Mouse (Mus musculus) forebrain, embryonic 10.5 days (tissue): ENCODE data around the gene Napsa. TPM values are rescaled to one million over a fixed set of nuclear protein-coding genes. Genes with fewer than 3 reads are reported as not detected.

Experiments used
- DNase-seq: peaks from one replicate; pipeline ENCODE4 v3.0.0-alpha.2; 2017; ENCODE audit warnings: low spot score; ENCODE audit errors: extremely low spot score
- H3K27ac ChIP-seq: fragments of 300-500 bp; sonication (generic); 2 replicates; pipeline ENCODE4 v1.5.1; 2016; ENCODE audit warnings: mild to moderate bottlenecking
- H3K27me3 ChIP-seq: fragments of 300-500 bp; sonication (generic); 2 replicates; pipeline ENCODE4 v1.6.1; 2016; ENCODE audit warnings: mild to moderate bottlenecking; ENCODE audit not compliant: poor library complexity, severe bottlenecking
- H3K36me3 ChIP-seq: fragments of 300-500 bp; sonication (generic); replicated peaks from 2 replicates; pipeline ENCODE4 v1.6.1; 2016; ENCODE audit warnings: mild to moderate bottlenecking, moderate library complexity
- H3K4me1 ChIP-seq: fragments of 300-500 bp; sonication (generic); 2 replicates; pipeline ENCODE4 v1.6.1; 2016
- H3K4me3 ChIP-seq: fragments of 300-500 bp; sonication (generic); 2 replicates; pipeline ENCODE4 v1.5.1; 2016; ENCODE audit warnings: mild to moderate bottlenecking, moderate library complexity
- H3K9me3 ChIP-seq: fragments of 300-500 bp; sonication (generic); 2 replicates; pipeline ENCODE4 v1.6.1; 2016; ENCODE audit warnings: mild to moderate bottlenecking, moderate library complexity
- WGBS: fragments of 180-500 bp; shearing (Covaris S2); methylation state at CpG from one replicate; pipeline ENCODE4 v1.1.7; 2016; 5-methylcytosine and 5-hydroxymethylcytosine counted together
- polyA plus RNA-seq: library from polyadenylated mRNA; unstranded; fragments of >200 nt; fragmentation: Nextera tagmentation; extraction: Ambion mirVana; gene quantifications from 2 replicates; pipeline ENCODE4 v1.2.1, GENCODE M21; 2016

The Napsa gene
- polyA plus RNA-seq, 1 experiment from 2014 or later = 0.29 TPM

- 52% methylated on average over 8 of the region's 8 CpGs for WGBS
- Histone ChIP-seq H3K9me3 (no peaks in the 10 kb centered on the region), H3K27me3 (0 out of 2 replicates have a peak, but pooled peaks cover 4% of the 10 kb centered on the region), H3K4me3 (no peak overlapping the region), H3K4me1 (no peaks in the 10 kb centered on the region), H3K27ac (no peak overlapping the region), H3K36me3 (no peaks in the 10 kb centered on the region)
- DNase-seq = no peak
Observed at GRCm38 (mm10) chr7:44563284-44563683, 8.9 kb upstream of the Napsa start.

GRCm38 (mm10) chr7:44564486-44564885, 7.7 kb upstream of the Napsa start:
- no peak for DNase-seq
- Histone ChIP-seq H3K9me3 (no peaks in the 10 kb centered on the region), H3K27ac (no peak overlapping the region), H3K36me3 (no peaks in the 10 kb centered on the region), H3K4me3 (no peak overlapping the region), H3K4me1 (no peaks in the 10 kb centered on the region), H3K27me3 (0 out of 2 replicates have a peak, but pooled peaks cover 4% of the 10 kb centered on the region)
- WGBS = 87% methylated on average over 10 of the region's 10 CpGs

GRCm38 (mm10) chr7:44565414-44565813, 6.8 kb upstream of the Napsa start:
- WGBS = 81% methylated on average over 6 of the region's 6 CpGs
- Histone ChIP-seq H3K4me1 (no peaks in the 10 kb centered on the region), H3K27me3 (0 out of 2 replicates have a peak, but pooled peaks cover 4% of the 10 kb centered on the region), H3K36me3 (no peaks in the 10 kb centered on the region), H3K9me3 (no peaks in the 10 kb centered on the region), H3K27ac (no peak overlapping the region), H3K4me3 (no peak overlapping the region)
- DNase-seq = no peak

- WGBS = 81% methylated on average over 9 of the region's 9 CpGs
Observed at GRCm38 (mm10) chr7:44568803-44569202, 3.4 kb upstream of the Napsa start.

GRCm38 (mm10) chr7:44570989-44571388, 1.2 kb upstream of the Napsa start:
- no peak overlapping the region for H3K4me3 ChIP-seq
- DNase-seq = no peak
- H3K9me3 ChIP-seq = no peaks in the 10 kb centered on the region
- H3K36me3 ChIP-seq = no peaks in the 10 kb centered on the region
- H3K27ac ChIP-seq = no peak overlapping the region
- 86% methylated on average over 6 of the region's 6 CpGs for WGBS
- H3K4me1 ChIP-seq = peaks cover 15% of the 10 kb centered on the region
- H3K27me3 ChIP-seq = peaks cover 25% of the 10 kb centered on the region; the same call in 1 of the 2 replicates

More at GRCm38 (mm10) chr7:44568803-44569202, 3.4 kb upstream of the Napsa start:
- no peak overlapping the region for H3K4me3 ChIP-seq
- H3K27ac ChIP-seq = no peak overlapping the region
- no peak for DNase-seq
- H3K4me1 ChIP-seq = peaks cover 15% of the 10 kb centered on the region
- no peaks in the 10 kb centered on the region for H3K9me3 ChIP-seq
- H3K36me3 ChIP-seq = no peaks in the 10 kb centered on the region
- peaks cover 23% of the 10 kb centered on the region; the same call in 1 of the 2 replicates for H3K27me3 ChIP-seq

GRCm38 (mm10) chr7:44571811-44572210, 369 bp upstream of the Napsa start:
- peaks cover 15% of the 10 kb centered on the region for H3K4me1 ChIP-seq
- 28% methylated on average over 4 of the region's 4 CpGs for WGBS
- H3K4me3 ChIP-seq = no peak overlapping the region
- H3K9me3 ChIP-seq = no peaks in the 10 kb centered on the region
- no peak overlapping the region for H3K27ac ChIP-seq
- peaks cover 25% of the 10 kb centered on the region; the same call in 1 of the 2 replicates for H3K27me3 ChIP-seq
- H3K36me3 ChIP-seq = no peaks in the 10 kb centered on the region
- no peak for DNase-seq

GRCm38 (mm10) chr7:44572956-44573484, 840 bp downstream of the Napsa start:
- H3K36me3 ChIP-seq = no peaks in the 10 kb centered on the region
- no peak overlapping the region for H3K27ac ChIP-seq
- H3K4me3 ChIP-seq = no peak overlapping the region
- no peak for DNase-seq
- WGBS = 77% methylated on average over 5 of the region's 5 CpGs
- H3K27me3 ChIP-seq = peaks cover 22% of the 10 kb centered on the region; the same call in 1 of the 2 replicates
- no peaks in the 10 kb centered on the region for H3K9me3 ChIP-seq
- H3K4me1 ChIP-seq = peaks cover 15% of the 10 kb centered on the region

- Histone ChIP-seq H3K4me3 (no peak overlapping the region), H3K27ac (no peak overlapping the region), H3K27me3 (peaks cover 13% of the 10 kb centered on the region; the same call in 1 of the 2 replicates), H3K4me1 (peaks cover 12% of the 10 kb centered on the region), H3K9me3 (peaks cover 4% of the 10 kb centered on the region; the same call in 1 of the 2 replicates), H3K36me3 (no peaks in the 10 kb centered on the region)
- WGBS = 57% methylated on average over 5 of the region's 5 CpGs
- no peak for DNase-seq
Observed at GRCm38 (mm10) chr7:44576333-44576844, 4.2 kb downstream of the Napsa start.

GRCm38 (mm10) chr7:44581637-44582036, 9.5 kb downstream of the Napsa start:
- no peak overlapping the region for H3K4me3 ChIP-seq
- WGBS = 79% methylated on average over 6 of the region's 6 CpGs
- peaks cover 21% of the 10 kb centered on the region for H3K27me3 ChIP-seq
- no peak overlapping the region for H3K27ac ChIP-seq
- no peaks in the 10 kb centered on the region for H3K36me3 ChIP-seq
- no peak for DNase-seq
- H3K4me1 ChIP-seq = peaks cover 4% of the 10 kb centered on the region
- peaks cover 4% of the 10 kb centered on the region; the same call in 1 of the 2 replicates for H3K9me3 ChIP-seq

- H3K36me3 ChIP-seq = no peaks in the 10 kb centered on the region
- H3K9me3 ChIP-seq = peaks cover 4% of the 10 kb centered on the region; the same call in 1 of the 2 replicates
- H3K27me3 ChIP-seq = peaks cover 32% of the 10 kb centered on the region
- no peak overlapping the region for H3K4me3 ChIP-seq
- no peak overlapping the region for H3K27ac ChIP-seq
- DNase-seq = no peak
- 82% methylated on average over 5 of the region's 5 CpGs for WGBS
- H3K4me1 ChIP-seq = peaks cover 14% of the 10 kb centered on the region
Observed at GRCm38 (mm10) chr7:44582709-44583108, 10.5 kb downstream of the Napsa start.

- 95% methylated on average over 1 of the region's 1 CpGs for WGBS
- no peak overlapping the region for H3K27ac ChIP-seq
- DNase-seq = no peak
- H3K4me1 ChIP-seq = peaks cover 19% of the 10 kb centered on the region
- H3K9me3 ChIP-seq = peaks cover 4% of the 10 kb centered on the region; the same call in 1 of the 2 replicates
- H3K4me3 ChIP-seq = no peak overlapping the region
- no peaks in the 10 kb centered on the region for H3K36me3 ChIP-seq
- H3K27me3 ChIP-seq = peaks cover 36% of the 10 kb centered on the region
Observed at GRCm38 (mm10) chr7:44583146-44583545, 11.0 kb downstream of the Napsa start.

- no peaks in the 10 kb centered on the region for H3K36me3 ChIP-seq
- no peak overlapping the region for H3K4me3 ChIP-seq
- DNase-seq = no peak
- peaks cover 30% of the 10 kb centered on the region for H3K4me1 ChIP-seq
- H3K27me3 ChIP-seq = peaks cover 48% of the 10 kb centered on the region
- whole genome bisulfite sequencing = 88% methylated on average over 4 of the region's 4 CpGs
- H3K27ac ChIP-seq = no peak overlapping the region
- no peaks in the 10 kb centered on the region for H3K9me3 ChIP-seq
Observed at GRCm38 (mm10) chr7:44584265-44584804, 12.2 kb downstream of the Napsa start.

GRCm38 (mm10) chr7:44584921-44585320, 12.7 kb downstream of the Napsa start:
- H3K4me1 ChIP-seq = peaks cover 36% of the 10 kb centered on the region
- H3K27ac ChIP-seq = no peak overlapping the region
- no peak overlapping the region for H3K4me3 ChIP-seq
- no peak for DNase-seq
- no peaks in the 10 kb centered on the region for H3K9me3 ChIP-seq
- H3K36me3 ChIP-seq = no peaks in the 10 kb centered on the region
- WGBS = 91% methylated on average over 6 of the region's 6 CpGs
- H3K27me3 ChIP-seq = peaks cover 54% of the 10 kb centered on the region
